Mouse (Mus musculus): ENCODE measurements around the gene Trim44.

DNA sequence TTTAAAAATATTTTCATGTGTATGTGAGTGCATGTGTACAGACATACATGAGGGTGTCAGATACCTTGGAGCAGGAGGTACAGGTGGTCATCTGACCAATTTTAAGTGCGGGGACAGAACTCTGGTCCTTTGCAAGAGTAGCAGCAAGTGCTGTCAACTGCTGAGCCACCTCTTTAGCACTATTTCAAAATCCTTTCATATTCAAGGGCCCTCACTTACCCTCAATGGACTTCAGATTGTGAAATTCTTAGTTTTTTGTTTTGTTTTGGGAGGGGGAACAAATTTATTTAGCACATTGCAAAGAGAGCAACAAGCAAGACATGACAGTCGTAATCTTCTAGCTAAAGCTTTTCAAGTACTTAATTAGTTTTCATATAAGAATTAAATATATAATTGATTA is 81.7 kb downstream of the Trim44 start:
- TF ChIP-seq CTCF (IDR thresholded peaks at IDR 0.05; ENCODE audit: low read depth, low read length) (no peak), TAL1 (conservative IDR thresholded peaks at IDR 0.05; ENCODE audit: low read depth, low read length) (no peak), GATA1 (IDR thresholded peaks at IDR 0.05; ENCODE audit: borderline replicate concordance, low read length) (no peak)

Data from G1E (cell line).